Mouse (Mus musculus) brain, adult 10 weeks (tissue): Measurements from ENCODE around the gene Olfr701. TPM values are rescaled to one million over a fixed set of nuclear protein-coding genes. Genes with fewer than 3 reads are reported as not detected.

Experiments used
- polyA plus RNA-seq: library from polyadenylated mRNA; stranded (reverse); fragments of 350-450 nt; fragmentation: Illumina TruSeq; extraction: RNeasy Lipid Tissue Mini Kit (QIAGEN cat#74804); gene quantifications from one replicate; pipeline ENCODE4 v1.2.3, GENCODE M21; 2015; ENCODE audit warnings: low read depth, low replicate concordance

Olfr701 gene
- polyA plus RNA-seq: not detected

DNA sequence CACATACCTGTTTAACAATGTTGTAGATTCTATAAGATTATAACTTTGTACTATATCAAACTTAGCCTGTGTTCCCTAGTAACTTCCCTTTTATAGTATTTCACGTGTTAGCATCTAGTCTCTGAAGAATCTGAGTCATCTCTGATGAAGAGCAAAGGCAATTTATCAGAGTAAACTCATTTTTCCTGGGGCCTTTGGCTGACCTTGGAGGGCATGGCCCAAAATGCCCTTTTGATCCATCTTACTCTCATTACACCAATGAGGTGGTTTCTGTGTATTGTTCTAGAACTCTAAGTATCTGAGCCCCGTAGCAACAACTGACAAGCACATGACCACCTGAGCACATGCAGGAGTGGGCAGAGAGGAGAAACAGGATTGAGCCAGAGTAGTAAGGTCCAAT lies at the start of gene Olfr701:
TSS of gene Olfr701 (plus strand) at position 301 of the 400 bp plus-strand sequence.

DNA sequence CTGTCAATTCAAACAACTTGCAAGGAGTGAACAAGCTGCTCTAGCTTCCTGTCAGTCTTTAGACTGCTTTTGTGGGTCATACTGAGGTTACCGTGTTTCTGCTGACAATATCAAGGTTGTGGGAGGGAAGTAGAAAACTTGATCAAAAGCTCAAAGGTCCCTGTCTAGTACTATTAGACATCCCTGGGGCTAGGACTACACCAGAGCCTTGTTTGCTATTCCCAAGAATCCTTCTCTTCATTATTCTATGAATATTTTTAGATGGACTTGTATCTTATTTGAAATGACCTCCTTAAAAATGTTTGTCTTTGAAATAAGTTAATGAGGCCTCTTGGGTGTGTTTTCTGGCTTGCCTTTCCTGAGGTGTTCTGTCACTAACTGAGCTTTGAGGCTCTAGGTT lies 20.8 kb upstream of the Olfr701 start, which contains the start of gene Olfr699:
TSS of gene Olfr699 (minus strand) at position 101 of the 400 bp plus-strand sequence.

GRCm38 (mm10) chr7:106808734-106809133 lies 5.2 kb upstream of the Olfr701 start, which contains the start of gene Olfr700:
Olfr700 (minus strand) TSS chr7:106808834.

GRCm38 (mm10) chr7:106833793-106834192 lies 19.9 kb downstream of the Olfr701 start, which contains the start of gene Olfr702:
Olfr702 (minus strand) TSS chr7:106833893.

GRCm38 (mm10) chr7:106843060-106843459 lies 29.1 kb downstream of the Olfr701 start, which contains the start of gene Olfr703:
Olfr703 (plus strand) TSS chr7:106843360.

DNA sequence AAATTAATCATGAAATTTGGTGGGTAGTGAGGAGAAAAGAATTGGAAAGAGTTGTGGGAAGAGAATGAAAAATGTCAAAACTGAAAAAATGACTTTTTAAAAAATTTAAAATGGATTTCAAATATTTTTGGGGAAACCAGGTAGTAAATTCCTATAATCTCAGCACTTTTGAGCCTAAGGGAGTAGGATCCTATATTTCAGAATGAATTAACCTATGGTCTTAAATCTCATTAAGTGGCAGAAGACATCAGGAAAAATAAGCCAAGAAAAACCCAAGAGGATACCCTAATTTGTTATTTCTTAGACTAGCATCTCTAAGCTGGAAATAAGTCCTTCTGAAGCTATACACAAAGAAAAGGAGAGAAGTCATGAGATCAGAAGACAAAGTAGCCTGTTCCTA lies 49.0 kb downstream of the Olfr701 start, which contains the start of gene Olfr704:
TSS of gene Olfr704 (plus strand) at position 301 of the 400 bp plus-strand sequence.

Other genes starting within 250 kb of the Olfr701 start
- not detected for gene Olfr693, start 133.5 kb upstream of the Olfr701 start, polyA plus RNA-seq
- not detected for gene Olfr694, start 122.3 kb upstream of the Olfr701 start, polyA plus RNA-seq
- gene Olfr695, start 97.7 kb upstream of the Olfr701 start, polyA plus RNA-seq: not detected
- not detected for gene Olfr697, start 71.7 kb upstream of the Olfr701 start, polyA plus RNA-seq
- gene Olfr698, start 58.7 kb upstream of the Olfr701 start, polyA plus RNA-seq: not detected
- not detected for gene Olfr699, start 20.9 kb upstream of the Olfr701 start, polyA plus RNA-seq
- not detected for gene Olfr700, start 5.3 kb upstream of the Olfr701 start, polyA plus RNA-seq
- not detected for gene Olfr702, start 19.8 kb downstream of the Olfr701 start, polyA plus RNA-seq
- not detected for gene Olfr703, start 29.2 kb downstream of the Olfr701 start, polyA plus RNA-seq
- not detected for gene Olfr704, start 49.1 kb downstream of the Olfr701 start, polyA plus RNA-seq
- gene Olfr705, start 62.8 kb downstream of the Olfr701 start, polyA plus RNA-seq: not detected
- not detected for gene Olfr706, start 74.0 kb downstream of the Olfr701 start, polyA plus RNA-seq
- gene Olfr707, start 87.1 kb downstream of the Olfr701 start, polyA plus RNA-seq: not detected
- not detected for gene Olfr1532-ps1, start 93.9 kb downstream of the Olfr701 start, polyA plus RNA-seq
- gene Olfr709-ps1, start 118.1 kb downstream of the Olfr701 start, polyA plus RNA-seq: not detected
- gene Olfr710, start 134.2 kb downstream of the Olfr701 start, polyA plus RNA-seq: not detected
- not detected for gene Olfr6, start 149.8 kb downstream of the Olfr701 start, polyA plus RNA-seq
- gene Olfr711, start 161.3 kb downstream of the Olfr701 start, polyA plus RNA-seq: not detected
- not detected for gene Olfr2, start 191.9 kb downstream of the Olfr701 start, polyA plus RNA-seq
- not detected for gene Olfr713, start 217.0 kb downstream of the Olfr701 start, polyA plus RNA-seq